Mouse (Mus musculus) cerebellum, adult 2 months (tissue): ENCODE measurements around the gene Akr1c18. TPM values are rescaled to one million over a fixed set of nuclear protein-coding genes. Genes with fewer than 3 reads are reported as not detected.
A peak's percentile ranks its signal among the peaks of the same experiment; 100 is the strongest.
"Not testable (repeated sequence)": the region's sequence is repeated elsewhere in the genome, so short reads cannot be mapped to it uniquely, and the experiment has no call there.

Experiments
- DNase-seq, 2 experiments: peaks; one replicate each; pipeline ENCODE4 v3.0.0; 2021
- H3K27ac ChIP-seq: fragments of 200-500 bp; 2 replicates; pipeline ENCODE4 v1.5.1; 2012; ENCODE audit warnings: low read length, control low read depth, inconsistent platforms; ENCODE audit not compliant: insufficient read depth
- H3K27me3 ChIP-seq: fragments of 200-500 bp; 2 replicates; pipeline ENCODE4 v1.6.1; 2012; ENCODE audit warnings: inconsistent platforms, mild to moderate bottlenecking, low read length, moderate library complexity; ENCODE audit not compliant: control insufficient read depth, insufficient read depth
- H3K4me1 ChIP-seq: fragments of 200-500 bp; 2 replicates; pipeline ENCODE4 v1.6.1; 2011; ENCODE audit warnings: low read length; ENCODE audit not compliant: control insufficient read depth, insufficient read depth
- H3K4me3 ChIP-seq: fragments of 200-500 bp; replicated peaks from 2 replicates; pipeline ENCODE3; 2011; ENCODE audit warnings: mild to moderate bottlenecking, low read depth, low read length, control low read depth; ENCODE audit not compliant: insufficient read depth
- CTCF ChIP-seq: fragments of 200-500 bp; IDR thresholded peaks from 2 replicates; pipeline ENCODE4 v1.5.1; 2011; ENCODE audit warnings: low read depth, mild to moderate bottlenecking, control low read depth, low read length, moderate library complexity, borderline replicate concordance; ENCODE audit not compliant: insufficient read depth
- POLR2A ChIP-seq: fragments of 200-500 bp; IDR thresholded peaks from 2 replicates; pipeline ENCODE4 v1.6.1; 2011; ENCODE audit warnings: low read length, control low read depth, borderline replicate concordance; ENCODE audit not compliant: insufficient read depth
- WGBS: fragments of 180-500 bp; shearing (Covaris S2); methylation state at CpG from one replicate; pipeline ENCODE4 v1.1.7; 2018; 5-methylcytosine and 5-hydroxymethylcytosine counted together
- polyA plus RNA-seq: library from polyadenylated mRNA; depleted of rRNA; stranded (reverse); fragments of >200 nt; gene quantifications from 2 replicates; pipeline ENCODE4 v1.2.3, GENCODE M21; 2012; rRNA removed

Gene Akr1c18
- polyA plus RNA-seq, 1 experiment: not detected

- WGBS: 31% methylated on average over 5 of the region's 5 CpGs
- no peak overlapping the region for H3K27ac ChIP-seq
- peak in 1 of 2 experiments; percentile 8 for DNase-seq
- H3K27me3 ChIP-seq: no peaks in the 10 kb centered on the region
- TF ChIP-seq POLR2A: no peak
- no peak for TF ChIP-seq CTCF
- no peaks in the 10 kb centered on the region for H3K4me1 ChIP-seq
- H3K4me3 ChIP-seq: no peak overlapping the region
Observed at GRCm38 (mm10) chr13:4129100-4129499, 21.4 kb downstream of the Akr1c18 start.

DNA sequence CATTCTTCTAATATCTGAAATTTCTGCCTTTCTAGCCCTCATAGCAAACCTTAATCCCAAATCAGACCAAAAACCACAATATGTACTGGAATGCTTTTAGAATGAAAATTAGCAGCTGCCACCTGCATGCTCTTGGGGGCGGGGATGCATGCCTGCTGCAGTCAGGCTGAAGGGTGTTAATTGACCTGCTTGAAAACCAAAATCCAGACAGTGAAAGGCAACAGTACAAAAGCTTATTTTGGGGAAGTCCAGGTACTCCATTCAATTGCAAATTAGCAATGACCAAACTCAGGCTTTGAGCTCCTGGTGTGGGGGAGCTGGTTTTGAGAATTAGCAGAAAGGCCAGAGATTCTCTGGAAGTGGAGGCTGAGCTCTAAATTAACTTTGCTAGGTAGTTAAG lies 24.6 kb downstream of the Akr1c18 start:
- not testable (repeated sequence) for H3K4me3 ChIP-seq, H3K4me1 ChIP-seq, H3K27me3 ChIP-seq, H3K27ac ChIP-seq, DNase-seq
- WGBS: 86% methylated on average over 1 of the region's 1 CpGs

GRCm38 (mm10) chr13:4124471-4124870 lies 26.0 kb downstream of the Akr1c18 start:
- H3K4me1 ChIP-seq, DNase-seq, H3K27me3 ChIP-seq, H3K27ac ChIP-seq, H3K4me3 ChIP-seq: not testable (repeated sequence)
- WGBS: 91% methylated on average over 6 of the region's 6 CpGs

GRCm38 (mm10) chr13:4123146-4123545 lies 27.3 kb downstream of the Akr1c18 start:
- no peak for TF ChIP-seq CTCF
- Histone ChIP-seq H3K27ac (no peak overlapping the region), H3K4me3 (no peak overlapping the region), H3K27me3 (no peaks in the 10 kb centered on the region), H3K4me1 (no peaks in the 10 kb centered on the region)
- 31% methylated on average over 7 of the region's 7 CpGs for WGBS
- DNase-seq: no peak

DNA sequence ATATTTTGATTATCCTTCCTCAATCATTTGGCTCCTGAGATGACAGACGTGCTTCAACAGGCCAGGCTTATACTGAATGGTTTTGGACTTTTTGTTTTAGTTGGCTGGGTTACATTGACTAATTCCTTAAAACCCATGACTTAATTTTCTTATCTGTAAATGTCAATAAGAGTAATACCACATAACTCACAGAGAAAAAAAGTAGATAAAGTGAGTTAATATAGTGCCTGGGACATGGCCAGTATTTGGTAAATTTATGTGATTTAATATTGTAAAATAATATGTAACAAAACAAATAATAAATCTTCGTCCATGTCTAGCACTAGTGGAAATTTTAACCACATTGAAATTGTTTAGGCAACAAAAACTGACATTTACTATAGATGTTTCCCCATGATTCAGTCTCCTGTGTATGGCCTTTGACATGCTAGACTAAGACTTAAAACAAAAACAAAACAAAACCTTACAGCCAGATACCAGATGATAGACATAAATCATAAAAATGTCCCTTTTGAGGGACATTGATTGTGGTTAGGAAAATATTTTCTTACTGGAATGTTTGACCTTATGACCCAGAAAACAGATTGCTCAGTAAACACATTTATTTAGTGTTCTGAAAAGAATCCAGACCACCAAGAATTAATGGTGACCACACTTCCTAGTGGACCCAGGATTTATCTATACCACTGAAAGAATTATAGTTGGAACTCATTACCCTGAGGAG lies 31.1 kb downstream of the Akr1c18 start:
- H3K27me3 ChIP-seq: no peaks in the 10 kb centered on the region

GRCm38 (mm10) chr13:4110281-4111188 lies 39.9 kb downstream of the Akr1c18 start:
- Histone ChIP-seq H3K27ac (no peak overlapping the region), H3K4me3 (no peak overlapping the region), H3K4me1 (no peaks in the 10 kb centered on the region), H3K27me3 (no peaks in the 10 kb centered on the region)
- WGBS: 32% methylated on average over 6 of the region's 6 CpGs
- DNase-seq: peak; percentile 23 to 34
- TF ChIP-seq POLR2A (no peak), CTCF (peak; percentile 62; the same call in 1 of the 2 replicates)

More for the DNA sequence above, 31.1 kb downstream of the Akr1c18 start:
- H3K4me3 ChIP-seq: no peak overlapping the region
- no peak overlapping the region for H3K27ac ChIP-seq
- no peaks in the 10 kb centered on the region for H3K4me1 ChIP-seq
- no peak for DNase-seq
- TF ChIP-seq CTCF (no peak), POLR2A (no peak)
- 66% methylated on average over 2 of the region's 2 CpGs for WGBS

GRCm38 (mm10) chr13:4102721-4103120 lies 47.7 kb downstream of the Akr1c18 start:
- DNase-seq: no peak
- Histone ChIP-seq H3K27me3 (no peaks in the 10 kb centered on the region), H3K27ac (no peak overlapping the region), H3K4me3 (no peak overlapping the region), H3K4me1 (no peaks in the 10 kb centered on the region)
- TF ChIP-seq POLR2A (no peak), CTCF (no peak)

- DNase-seq: no peak
- no peaks in the 10 kb centered on the region for H3K4me1 ChIP-seq
- TF ChIP-seq CTCF (no peak), POLR2A (no peak)
- H3K27ac ChIP-seq: no peak overlapping the region
- no peak overlapping the region for H3K4me3 ChIP-seq
- no peaks in the 10 kb centered on the region for H3K27me3 ChIP-seq
Observed at GRCm38 (mm10) chr13:4101691-4102090, 48.8 kb downstream of the Akr1c18 start.

Other genes starting within 250 kb of the Akr1c18 start
- gene Net1, start 232.4 kb downstream of the Akr1c18 start, polyA plus RNA-seq: 7.8 and 8.6 TPM in 2 replicates
- gene Tubal3, start 232.4 kb downstream of the Akr1c18 start, polyA plus RNA-seq: not detected in 2 replicates
- gene Ucn3, start 205.3 kb downstream of the Akr1c18 start, polyA plus RNA-seq: not detected in 2 replicates
- gene Akr1c14, start 101.6 kb downstream of the Akr1c18 start, polyA plus RNA-seq: 1.5 and 2.9 TPM in 2 replicates
- 0.32 and 0.77 TPM in 2 replicates for gene Akr1c13, start 40.5 kb upstream of the Akr1c18 start, polyA plus RNA-seq
- gene Akr1c19, start 78.0 kb upstream of the Akr1c18 start, polyA plus RNA-seq: 0.11 TPM in 1 of 2 replicates, not detected in the other
- not detected in 2 replicates for gene Akr1c12, start 128.8 kb upstream of the Akr1c18 start, polyA plus RNA-seq